Mouse (Mus musculus) ES-Bruce4 (cell line): ENCODE data around the gene Fam71f1.

Experiments
- CTCF ChIP-seq: IDR thresholded peaks from one replicate; pipeline ENCODE4 v1.8.1; 2011; ENCODE audit warnings: low read depth, low read length
- EP300 ChIP-seq: IDR thresholded peaks from 2 replicates; pipeline ENCODE4 v1.6.1; 2011; ENCODE audit warnings: low read depth, low read length; ENCODE audit not compliant: insufficient read depth

DNA sequence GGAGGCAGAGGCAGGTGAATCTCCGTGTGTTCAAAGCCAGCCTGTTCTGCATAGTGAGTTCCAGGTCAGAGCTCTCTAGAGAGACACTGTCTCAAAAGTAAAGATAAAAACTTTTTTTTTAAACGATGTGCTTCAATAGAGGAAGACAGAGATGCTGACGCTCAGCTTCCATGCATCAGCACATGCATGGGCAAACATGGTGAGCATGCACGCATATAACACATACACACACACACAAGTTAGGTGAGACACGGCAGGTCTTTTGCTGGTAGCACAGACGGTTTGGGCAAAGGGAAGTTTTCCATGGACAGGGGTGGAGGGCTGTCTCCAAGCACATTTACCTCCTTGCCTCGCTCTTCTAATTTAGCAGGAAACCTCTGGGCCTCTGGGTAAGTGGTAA is 3.2 kb downstream of the Fam71f1 start:
- TF ChIP-seq CTCF: no peak
- TF ChIP-seq EP300: no peak
